Mouse (Mus musculus) CD4-positive naive resting alpha-beta T cell, adult 76 days (primary cell): ENCODE results near the gene Gtf2ird2. TPM values are rescaled to one million over a fixed set of nuclear protein-coding genes. Genes with fewer than 3 reads are reported as not detected.

ENCODE experiments used
- total RNA-seq: library from RNA; stranded (reverse); gene quantifications from one replicate; pipeline ENCODE4 v1.2.4, GENCODE M21; 2023

Gtf2ird2 gene
- total RNA-seq: 18.3 TPM

DNA sequence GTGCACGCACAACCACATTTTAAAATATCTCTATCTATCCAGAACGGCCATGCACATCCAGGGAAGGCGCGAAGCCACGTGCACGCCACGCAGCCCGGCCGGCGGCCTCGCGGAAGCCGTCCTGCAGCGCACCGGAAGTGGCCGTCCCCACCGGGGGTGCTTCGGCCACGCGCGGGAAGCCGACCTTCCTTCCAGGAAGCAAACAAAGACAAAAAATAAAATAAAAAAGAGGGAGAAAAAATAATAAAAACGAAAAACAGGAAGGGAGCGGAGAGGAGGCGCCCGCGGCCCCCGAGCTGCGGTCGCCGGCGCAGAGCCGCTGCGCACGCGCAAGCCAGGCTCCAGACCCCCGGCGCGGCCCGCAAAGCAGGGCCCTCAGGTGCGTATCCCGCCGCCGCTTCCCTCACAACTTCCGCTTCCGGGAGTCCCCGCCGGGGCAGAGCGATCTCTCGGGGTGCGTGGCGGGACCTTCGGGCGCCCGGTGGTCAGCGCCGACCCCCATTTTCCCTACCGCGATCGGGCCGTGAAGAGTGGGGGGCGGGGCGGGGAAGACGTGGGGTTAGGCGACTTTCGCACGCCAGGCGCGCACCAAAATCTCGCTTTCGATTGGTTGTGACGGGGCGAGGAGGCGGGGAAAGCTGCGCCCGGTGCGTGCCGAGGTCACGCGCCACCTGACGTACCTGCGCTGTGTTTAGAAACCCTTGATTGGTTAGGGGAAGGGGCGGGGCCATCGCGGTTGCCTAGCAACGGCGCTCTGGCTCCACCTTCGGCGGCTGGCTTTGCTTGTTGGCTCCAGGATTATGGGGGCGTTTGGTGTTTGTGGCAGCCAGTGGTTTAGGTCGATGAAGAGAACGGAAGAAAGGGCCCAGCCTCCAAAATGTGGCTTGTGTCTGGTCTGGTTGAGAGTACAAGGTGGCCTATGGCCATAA, at the start of gene Gtf2ird2:
Gtf2ird2 (plus strand) TSS at position 140 of the 929 bp plus-strand sequence.

DNA sequence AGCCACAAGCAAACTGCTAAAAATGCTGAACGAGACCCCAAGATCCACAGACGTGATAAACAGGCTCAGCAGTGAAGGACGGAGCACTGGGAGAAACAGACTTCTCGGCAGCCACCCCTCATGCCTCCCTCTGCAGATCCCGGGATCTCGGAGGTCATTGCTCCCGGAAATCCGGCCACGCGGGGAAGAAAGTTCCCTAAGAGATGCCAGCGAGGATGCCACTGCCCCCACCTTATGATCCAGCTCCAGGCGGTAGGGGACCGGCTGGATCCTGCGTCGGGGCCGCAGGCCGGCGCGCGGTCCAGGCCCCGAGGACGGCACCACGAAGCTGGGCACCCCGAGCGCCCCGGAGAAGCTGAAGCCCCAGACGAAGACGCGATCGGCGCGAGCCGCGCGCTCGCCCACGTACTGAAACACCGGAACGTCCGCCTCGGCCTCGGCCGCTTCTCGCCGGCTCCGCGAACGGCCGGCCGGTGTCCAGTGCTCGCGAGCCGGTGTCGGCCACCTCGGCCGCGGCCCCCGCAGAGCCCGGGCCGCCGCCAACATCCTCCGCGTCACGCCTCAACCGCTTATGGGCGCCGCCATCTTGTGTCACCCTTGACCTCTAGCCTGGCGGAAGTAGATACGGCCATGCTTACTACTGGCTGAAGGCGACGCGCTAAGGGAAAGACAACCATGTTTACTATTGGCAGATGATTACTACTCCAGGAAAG, 7.5 kb upstream of the Gtf2ird2 start, which contains the start of gene Rcc1l:
Rcc1l (minus strand) TSS at position 606 of the 713 bp plus-strand sequence.

DNA sequence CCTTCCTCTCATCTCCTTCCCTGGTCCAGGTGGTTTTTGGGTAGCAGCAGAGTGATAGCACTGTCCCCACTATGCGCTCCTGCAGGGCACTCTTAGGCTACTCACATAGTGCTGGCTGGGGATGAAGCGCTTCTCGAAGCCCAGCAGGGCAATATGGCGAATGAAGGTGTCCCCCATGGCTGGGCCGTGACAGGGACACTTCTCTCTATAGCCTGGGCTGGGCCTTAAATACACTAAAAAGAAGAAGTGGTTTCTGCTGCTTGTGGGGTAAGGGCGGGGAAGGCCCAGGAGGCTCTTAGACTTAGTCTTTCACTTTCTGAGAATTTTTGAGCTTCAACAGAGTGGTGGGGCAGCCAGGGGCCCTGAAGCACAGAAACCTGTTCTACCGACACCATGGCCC, 45.6 kb downstream of the Gtf2ird2 start, which contains the start of gene Ncf1:
Ncf1 (minus strand) TSS at position 235 of the 400 bp plus-strand sequence.

Other genes with a start within 250 kb of the Gtf2ird2 start
- gene Castor2, start 84.3 kb upstream of the Gtf2ird2 start, total RNA-seq: 9.1 TPM
- gene Rcc1l, start 7.2 kb upstream of the Gtf2ird2 start, total RNA-seq: 39.0 TPM
- 22.7 TPM for gene Ncf1, start 45.6 kb downstream of the Gtf2ird2 start, total RNA-seq
- 180 TPM for gene Gtf2i, start 130.7 kb downstream of the Gtf2ird2 start, total RNA-seq